Mouse (Mus musculus) adrenal gland, postnatal 36 days (tissue): ENCODE measurements around the gene Kat2a. TPM values are rescaled to one million over a fixed set of nuclear protein-coding genes. Genes with fewer than 3 reads are reported as not detected.

ENCODE experiments used
- DNase-seq, 2 experiments: peaks; one replicate each; pipeline ENCODE4 v3.0.0; 2021; ENCODE audit warnings: mixed read lengths in 1 of 2
- total RNA-seq, 2 experiments: library from RNA; stranded (reverse); gene quantifications; 2 replicates each; pipeline ENCODE4 v1.2.3; 2021

Kat2a gene
- total RNA-seq, 2 experiments from 2014 or later: 44.5 to 45.5 TPM

DNA sequence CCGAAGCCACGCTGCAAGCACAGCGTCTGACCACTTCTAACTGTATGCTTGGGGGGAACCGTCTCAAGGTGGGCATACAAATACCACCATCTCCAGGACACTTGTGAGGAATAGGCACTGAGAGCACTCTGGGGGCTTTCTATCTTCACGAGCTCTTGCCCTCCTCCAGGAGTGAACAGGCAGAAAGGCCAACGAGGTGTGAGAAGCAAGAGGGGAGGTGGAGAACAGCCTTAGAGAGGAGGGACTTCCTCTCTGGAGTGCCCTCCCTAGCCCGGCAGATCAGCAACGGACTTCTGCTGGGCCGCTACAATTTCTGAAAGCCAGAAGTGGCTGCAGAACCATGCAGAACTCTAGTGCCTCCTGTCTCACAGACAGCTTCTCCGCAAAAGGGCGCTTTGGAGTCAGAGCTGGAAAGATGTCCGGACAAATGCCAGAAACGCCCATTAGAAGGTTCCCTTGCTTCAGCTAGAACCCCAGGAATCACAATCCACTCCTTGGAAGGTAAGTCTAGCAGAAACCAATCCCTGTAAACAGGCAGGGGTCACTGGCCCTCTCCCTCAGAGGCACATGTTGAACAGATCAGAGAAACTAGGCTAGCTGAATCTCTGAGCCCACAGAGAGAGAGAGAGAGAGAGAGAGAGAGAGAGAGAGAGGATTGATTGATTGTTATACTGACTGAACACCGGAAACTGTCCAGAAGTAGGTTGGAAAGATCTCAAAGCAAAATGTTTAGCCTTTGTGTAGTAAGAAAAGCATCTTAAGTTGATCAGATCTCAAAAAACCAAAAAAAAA lies 23.9 kb upstream of the Kat2a start:
- DNase-seq: no peak

DNA sequence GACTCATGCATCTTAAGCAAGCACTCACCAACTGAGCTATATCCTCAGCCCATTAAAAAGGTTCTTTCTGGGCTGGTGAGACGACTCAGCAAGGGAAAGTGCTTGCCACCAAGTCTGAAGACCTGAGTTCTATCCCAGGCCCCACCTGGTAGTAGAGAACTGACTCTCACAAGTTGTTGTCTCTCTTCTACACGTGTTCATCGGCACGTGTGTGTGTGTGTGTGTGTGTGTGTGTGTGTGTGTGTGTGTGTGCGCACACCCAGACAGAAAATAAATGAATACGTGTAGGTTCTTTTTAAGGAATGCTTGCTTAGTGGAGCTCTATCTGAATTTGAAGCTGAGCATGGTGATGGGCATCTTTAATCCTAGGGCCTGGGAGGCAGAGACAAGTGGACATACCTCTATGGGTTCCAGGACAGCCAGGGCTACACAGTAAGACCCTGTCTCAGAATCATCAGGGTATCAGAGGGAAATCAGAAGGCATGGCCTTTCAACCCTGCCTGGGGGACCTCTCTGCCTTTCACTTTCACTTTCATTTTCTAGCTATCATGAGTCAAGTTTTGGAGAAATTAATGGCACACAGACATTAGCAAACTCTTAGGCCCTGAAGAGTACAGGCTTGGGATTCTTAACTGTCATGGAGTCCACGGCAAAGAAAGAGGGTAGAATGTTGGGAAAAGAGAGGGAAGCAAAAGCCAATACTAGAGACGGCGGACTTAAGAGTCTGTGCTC lies 23.0 kb upstream of the Kat2a start:
- DNase-seq: no peak

DNA sequence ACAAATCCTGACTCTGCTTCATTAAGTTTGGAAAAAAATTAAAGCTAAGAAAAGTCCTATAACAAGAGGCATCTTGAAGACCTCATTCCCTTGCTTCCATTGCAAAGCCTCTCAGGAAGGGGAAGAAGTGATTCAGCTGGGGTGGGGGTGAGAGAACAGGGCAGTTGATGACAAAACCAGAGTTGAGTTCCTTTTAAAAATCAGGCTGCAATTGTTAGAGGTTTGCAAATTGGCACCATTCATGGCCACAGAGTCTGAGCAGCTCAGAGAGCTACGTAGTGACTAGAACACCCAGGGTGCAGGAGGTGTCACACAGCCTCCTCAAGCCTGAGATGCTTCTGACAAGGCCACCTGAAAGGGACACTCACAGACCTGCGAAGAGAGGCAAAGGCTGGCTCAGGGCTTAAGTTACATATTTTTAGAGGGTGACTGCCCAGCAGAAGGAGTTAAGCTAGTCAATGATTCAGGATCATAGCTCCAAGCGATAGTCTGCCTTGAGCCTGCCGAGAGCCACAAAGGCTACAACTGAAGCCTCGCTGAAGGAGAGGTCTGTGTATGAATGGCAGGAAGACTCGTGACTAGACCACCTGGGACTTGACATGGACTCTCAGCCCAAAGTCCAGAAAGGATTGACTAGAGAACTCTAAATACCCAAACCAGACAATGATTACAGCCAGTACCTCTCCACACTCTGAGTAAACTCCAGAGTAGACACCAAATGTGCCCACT lies 18.4 kb upstream of the Kat2a start:
- DNase-seq: no peak

DNA sequence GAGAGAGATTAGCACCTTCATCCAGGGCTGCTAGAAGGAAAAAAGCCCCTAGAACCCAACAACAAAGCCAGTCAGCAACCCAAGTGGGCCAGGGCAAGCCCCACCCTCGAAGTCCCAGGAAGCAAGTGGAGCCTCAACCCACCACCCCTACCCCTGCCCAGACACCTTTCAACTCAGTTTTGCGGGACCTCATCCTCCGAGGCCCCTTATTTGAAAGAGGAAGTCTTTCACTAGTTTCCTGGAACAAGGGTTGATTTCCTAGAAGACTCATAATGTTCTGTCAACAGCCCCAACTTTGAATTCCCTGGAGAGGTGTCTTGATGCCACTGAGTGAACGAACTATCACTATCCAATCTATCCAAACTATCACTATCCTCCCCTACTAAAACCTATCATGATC lies 17.7 kb upstream of the Kat2a start:
- no peak for DNase-seq

DNA sequence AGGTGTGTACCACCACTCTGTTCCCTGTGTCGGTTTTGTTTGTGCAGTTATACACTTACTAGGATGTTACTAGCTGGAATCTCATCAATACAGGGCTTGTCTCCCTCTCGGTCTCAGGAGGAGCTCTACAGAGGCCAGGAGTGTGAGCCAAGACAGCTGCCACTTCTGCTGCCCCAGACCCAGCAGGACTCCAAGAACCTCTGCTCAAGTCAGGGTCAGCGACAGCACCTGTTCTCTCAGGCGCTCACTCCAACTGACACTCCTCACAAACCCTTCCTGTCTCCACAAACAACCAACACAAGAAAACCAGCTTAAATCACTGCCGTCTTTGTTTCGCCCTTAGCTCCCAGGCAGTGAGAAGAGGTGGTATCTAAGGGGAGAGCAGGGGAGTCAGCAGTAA lies 16.3 kb upstream of the Kat2a start:
- DNase-seq: no peak

DNA sequence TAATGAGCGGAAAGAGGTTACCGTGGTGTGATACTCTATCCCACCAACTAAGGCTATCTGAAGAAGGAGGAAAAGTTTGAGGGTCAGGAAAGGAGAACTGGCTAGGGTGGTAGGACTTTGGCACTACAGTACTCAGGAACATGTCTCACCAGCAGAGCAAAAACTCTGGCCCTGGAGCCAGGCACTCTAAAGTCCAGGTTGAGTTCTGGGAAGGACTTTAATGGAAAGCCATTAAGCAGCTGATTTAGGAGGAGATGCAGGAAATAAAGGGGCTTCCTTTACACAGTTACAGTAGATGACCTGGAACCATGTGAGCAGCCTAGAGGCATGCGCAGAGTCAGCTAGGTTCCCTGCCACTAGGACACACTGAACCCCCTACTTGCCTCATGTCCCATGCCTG lies 14.9 kb upstream of the Kat2a start:
- DNase-seq: no peak

DNA sequence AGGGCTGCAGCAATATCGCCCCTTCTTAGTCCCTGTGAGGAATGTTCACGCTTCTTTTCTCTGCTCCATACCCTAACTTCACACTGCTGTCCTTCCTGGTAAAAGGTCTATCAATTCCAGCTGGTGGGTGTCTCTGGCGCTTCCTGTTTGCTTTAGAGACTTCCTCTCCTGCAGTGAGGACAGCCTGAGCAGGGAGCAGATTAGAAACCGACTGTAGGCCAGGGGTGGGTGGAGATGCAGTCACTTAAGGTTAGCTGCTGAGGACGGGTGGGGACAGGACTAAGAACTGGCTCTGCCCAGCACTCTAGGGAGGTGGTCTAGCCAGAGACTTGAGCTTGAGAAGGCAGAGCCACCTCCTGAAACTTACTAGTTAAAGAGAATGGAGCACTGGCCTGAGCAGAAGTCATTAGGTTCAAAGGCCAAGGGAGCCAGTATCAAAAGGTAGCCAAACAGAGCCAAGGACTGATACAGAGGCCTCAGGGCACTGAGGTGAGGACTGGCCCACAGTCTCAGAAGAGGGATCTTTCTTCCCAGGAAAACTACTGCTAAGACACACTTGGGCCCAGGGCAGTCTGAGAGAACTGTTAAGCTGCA lies 12.8 kb upstream of the Kat2a start:
- DNase-seq: peak in 1 of 2 experiments; percentile 30

DNA sequence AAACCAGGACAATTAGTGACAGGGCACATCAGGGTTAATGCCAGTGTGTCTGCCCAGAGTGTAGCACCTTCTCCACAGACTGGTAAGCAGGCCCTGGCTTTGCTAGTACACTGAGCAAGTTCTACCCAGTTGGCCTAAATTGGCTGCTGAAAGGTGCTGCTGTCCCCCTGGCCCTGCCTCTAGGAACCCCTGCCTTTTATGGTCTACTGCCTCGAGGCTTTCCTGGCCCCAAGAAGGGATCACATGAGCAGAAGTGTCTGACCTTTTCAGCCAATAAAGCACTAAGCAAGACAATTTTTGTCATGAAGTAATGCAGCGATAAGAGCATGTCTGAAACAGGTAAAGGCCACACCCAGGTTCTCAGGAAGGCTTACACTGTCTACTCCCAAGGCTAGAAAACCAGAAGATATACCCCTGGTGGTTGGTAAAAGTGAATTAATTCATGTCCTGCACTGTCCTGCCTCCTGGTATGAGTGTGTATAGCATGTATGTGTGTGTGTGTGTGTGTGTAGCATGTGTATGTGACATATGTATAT lies 10.3 kb upstream of the Kat2a start:
- no peak for DNase-seq

DNA sequence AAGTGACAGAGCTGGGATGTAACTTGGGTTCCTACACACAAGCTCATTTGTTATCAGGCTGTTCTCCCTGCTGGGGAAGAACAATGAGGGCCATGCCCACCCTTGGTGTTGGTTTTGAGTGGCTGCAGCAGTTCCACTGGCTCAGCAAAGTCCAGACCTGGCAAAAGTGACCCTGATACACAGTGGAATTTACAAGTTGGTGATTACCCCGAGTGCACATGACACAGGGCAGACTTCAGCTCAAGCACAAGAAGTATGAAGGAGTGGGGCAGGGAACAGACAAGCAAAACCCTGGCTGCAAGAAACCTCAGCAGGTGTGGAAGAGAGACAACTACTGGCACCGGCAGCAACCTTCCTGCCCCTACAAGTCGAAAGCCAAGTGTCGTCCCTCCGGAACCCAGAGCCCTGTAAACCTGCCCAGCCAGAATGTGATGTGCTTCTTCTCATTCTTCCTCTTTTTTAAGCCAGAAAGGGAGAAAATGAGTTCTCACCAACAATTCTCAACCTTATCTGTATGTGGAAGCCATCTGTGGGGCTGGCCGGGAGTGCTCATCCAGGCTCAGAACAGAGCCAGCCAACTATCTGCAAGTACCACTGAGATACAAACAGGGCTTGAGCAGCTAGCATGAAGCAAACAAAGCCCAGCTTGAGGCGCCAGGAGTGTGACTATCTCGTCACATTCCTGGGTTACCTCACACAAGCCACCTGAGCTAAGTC lies 9.7 kb upstream of the Kat2a start:
- no peak for DNase-seq

DNA sequence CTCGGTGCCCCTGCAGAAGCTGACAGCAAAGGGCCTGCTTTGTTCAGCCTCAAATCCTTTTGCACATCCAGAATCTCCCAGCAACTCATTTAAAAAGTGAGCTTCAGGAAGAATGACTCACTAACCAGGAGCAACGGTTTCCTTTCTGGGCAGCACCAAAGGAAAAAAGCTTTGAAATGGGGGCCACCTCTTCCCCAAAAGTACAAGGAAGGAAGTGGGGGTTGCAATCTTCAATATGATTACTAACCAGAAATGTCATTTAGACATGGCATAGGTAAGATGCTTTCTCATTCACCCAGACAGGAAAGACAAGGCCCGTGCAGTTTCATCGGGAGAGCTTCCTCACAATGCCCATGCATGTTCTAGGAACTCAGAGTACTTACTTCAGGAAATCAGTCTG lies 9.0 kb upstream of the Kat2a start:
- DNase-seq: no peak

DNA sequence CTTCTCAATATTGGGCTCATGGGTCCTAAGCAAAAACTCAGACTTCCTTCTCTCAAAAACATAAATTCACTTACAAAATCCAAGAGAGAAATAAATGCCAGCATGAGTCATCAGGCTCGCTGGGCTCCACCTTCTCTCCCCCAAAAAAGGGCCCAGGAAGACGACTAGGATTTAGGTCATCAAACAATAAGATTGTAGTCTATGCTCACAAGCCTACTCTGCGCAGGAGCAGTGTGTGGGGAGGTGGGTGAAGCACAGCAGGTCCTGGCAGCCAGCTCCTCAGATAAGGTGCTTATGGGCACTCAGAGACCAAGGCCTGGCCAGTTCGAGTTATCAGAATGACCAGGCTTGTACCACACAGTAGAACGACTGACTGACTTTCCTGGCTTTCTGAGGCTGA lies 8.1 kb upstream of the Kat2a start:
- DNase-seq: peak in 1 of 2 experiments; percentile 48

DNA sequence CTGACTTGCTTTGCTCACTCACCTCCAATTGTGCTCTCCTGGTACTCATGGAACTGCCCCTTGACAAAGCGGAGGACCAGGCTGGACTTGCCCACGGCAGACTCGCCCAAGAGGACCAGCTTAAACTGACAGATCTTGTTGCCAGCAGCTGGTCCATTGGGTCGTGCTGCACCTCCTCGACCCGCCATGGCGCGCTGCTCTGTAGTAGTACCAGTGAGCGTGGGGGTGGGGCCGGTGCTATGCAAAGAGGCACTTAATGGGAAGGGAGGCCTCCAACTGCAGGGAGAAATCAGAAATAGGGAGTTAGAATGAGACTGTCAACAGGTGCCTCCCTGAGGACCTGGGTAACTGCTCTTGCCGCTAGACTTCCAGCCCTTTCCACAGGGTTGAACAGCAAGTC lies 7.6 kb upstream of the Kat2a start:
- peak in 1 of 2 experiments; percentile 35 for DNase-seq

DNA sequence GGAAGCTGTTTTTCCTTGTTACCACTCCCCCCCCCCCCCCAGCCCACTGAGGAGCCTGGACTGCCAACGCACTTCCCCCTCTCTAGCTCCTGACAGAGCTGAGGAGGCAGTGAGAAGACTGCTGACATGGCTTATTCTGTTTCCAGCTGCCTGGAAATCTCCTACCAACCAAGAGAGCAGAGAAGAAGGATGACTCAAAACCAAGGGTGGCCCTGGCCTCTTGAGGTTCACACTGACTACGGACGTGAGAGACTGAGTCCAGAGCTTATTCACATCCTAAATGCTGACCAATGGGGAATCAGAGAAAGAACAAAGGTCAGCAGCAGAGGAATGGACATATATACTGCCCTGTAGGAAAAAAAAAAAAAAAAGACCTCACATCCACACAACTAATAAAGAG lies 7.0 kb upstream of the Kat2a start:
- DNase-seq: peak in 1 of 2 experiments; percentile 36

DNA sequence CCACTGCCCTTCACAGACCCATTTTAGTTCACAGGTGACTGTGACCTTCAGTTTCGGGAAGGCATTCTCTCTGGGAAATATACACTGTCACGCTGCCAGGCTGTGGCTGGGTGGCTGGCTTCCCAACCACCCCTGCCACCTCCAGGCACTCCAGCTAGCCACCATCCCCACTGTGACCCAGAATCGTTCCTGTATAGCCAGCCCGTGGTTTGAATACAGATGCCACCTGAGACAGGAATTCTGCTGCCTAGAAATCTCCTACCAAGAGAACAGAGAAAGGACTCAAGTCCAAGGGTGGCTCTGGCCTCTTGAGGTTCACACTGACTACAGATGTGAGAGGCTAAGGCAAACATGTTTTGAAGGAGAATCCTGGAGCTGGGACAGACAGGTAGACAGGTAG lies 6.6 kb upstream of the Kat2a start:
- DNase-seq: no peak

DNA sequence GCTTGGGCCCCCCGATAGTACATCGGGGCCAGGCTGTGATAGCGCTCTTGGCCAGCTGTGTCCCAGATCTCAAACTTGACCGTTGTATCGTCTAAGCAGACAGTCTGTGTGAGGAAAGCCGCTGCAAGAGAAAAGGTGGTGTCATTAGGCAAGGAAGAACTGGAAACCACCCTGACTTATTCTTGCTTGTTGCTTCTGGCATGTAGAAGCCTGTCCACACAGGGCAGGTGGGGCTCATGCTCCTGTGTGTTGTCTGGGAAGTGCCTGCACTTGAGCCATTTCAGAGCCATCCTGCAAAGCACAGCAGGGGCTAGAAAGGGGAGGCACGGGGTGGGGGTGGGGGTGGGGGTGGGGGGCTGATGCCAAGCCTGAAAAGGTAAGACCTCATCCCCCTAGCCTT lies 6.2 kb upstream of the Kat2a start:
- no peak for DNase-seq

DNA sequence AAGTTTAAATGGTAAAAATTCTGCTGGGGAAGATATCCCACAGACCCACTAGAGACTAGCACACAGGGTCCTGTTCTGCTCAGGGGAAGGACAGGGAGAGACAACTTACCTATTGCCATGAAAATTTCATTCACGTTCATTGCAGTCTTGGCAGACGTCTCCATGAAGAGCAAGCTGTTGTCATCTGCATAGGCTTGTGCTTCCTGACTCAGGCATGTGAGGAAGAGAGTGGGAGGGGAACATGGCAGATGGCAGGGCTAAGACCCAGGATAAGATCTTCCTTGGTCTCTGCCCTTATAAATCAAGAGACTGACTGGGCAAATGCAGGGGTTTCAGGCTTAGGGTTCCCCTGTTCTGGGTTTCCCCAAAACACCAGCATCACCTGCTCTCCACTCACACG lies 4.4 kb upstream of the Kat2a start:
- DNase-seq: no peak

DNA sequence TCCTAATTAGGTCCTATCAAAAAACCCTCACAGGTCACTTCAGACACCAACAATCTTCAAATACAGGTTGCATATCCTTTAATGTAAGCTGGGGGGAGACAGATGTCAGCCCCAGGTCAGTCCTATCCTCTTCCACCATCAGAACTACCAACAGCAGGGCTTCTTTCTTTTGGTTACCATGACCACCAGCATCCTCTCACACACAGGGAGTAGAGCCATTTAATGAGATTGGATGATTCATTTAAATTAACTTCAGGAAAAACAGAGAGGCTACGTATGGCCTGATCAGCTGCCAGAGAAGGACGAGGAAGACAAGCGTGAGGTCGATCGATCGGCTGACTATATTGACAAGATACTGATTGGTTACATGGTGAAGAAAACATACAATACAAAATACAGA lies 2.7 kb upstream of the Kat2a start:
- DNase-seq: no peak

DNA sequence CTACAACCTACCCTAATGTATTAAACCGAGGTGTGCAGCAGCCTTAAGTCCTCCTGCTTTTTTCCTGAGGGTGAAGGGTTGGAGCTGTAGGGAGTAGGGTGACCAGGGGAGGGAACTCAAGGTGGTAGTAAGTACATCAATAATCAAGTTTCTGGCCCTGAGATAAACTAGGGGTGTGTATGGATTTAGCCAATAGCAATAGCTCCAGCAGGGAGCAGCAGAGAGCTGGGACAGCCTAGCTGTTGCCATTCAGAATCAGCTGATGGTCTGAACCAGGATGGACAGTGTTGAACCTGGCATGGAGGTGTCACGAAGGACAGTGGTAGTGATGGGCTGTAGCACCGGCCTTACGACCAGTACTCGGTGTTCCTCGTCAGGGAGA lies 2.3 kb upstream of the Kat2a start:
- DNase-seq: peak; percentile 84 to 90

DNA sequence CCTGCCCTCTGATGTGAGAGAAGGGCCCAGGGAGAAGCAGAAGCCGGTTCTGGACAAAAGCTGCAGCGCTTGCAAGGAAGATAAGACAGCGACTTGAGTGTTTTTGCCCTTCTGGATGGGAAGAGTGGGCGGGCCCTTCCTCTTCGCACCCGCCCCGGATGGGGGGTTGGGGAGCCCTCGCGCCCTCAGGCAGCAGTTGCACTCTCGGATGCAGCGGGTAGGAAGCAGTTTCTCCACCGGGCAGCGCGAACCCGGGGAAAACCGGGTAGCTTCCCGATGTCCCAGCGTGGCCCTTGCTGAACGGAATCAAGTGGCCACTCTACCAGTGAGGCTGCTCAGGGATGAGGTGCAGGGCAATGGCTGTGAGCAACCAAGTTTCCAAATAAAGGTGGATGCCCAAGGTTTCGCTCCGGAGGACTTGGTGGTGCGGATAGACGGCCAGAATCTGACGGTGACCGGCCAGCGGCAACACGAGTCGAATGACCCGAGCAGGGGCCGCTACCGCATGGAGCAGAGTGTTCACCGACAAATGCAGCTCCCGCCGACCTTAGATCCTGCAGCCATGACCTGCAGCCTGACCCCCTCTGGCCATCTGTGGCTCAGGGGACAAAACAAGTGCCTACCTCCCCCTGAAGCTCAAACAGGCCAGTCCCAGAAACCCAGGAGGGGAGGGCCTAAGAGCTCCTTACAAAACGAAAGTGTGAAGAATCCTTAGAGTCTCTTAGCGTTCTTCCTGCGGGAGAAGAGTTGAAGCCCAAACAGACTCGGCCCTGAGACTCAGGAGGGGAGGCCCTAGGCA lies 1.7 kb upstream of the Kat2a start, which contains the start of gene Hspb9:
TSS of gene Hspb9 (plus strand) at position 116 of the 799 bp plus-strand sequence.
- peak; percentile 84 to 92 for DNase-seq

DNA sequence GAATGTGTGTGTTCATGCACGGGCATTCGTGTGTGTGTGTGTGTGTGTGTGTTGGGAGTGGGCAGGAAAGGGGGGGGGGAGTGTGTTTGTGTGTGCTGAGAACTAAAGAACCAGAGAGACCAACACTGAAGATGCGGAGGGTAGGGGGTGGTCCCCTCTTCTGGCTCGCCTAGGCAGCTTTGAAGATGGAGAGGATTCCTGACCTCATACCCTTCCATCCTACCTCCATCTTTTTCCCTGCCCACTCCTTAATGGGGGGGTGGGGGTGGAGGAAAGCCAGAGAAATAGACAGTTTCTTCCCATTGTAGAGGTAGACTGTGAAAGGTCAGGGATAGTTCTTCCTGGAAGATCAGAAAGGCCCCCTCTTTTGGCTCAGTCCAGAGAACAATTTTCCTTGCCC lies 909 bp upstream of the Kat2a start:
- no peak for DNase-seq

DNA sequence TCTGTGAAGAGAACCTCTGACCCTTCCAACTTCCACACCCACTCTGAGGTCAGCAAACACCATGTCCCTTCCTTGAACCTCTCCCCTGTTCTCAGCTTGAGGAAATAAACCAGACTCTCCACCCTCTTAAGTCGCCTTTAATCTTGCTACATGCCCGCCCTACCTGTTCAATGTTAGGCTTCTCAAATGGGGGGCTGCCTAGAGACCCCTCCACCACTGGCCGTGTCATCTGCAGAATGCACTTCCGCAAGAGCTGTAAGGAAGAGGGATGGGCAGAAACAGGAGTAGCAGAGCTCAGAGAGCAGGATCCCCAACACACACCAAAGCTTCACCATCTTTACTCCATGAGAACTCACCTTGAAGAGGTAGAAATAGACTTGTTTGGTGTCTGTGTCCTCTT lies 1.3 kb downstream of the Kat2a start:
- DNase-seq: no peak
